Mouse (Mus musculus): ENCODE results near the gene Lrig1.

Gene Lrig1

DNA sequence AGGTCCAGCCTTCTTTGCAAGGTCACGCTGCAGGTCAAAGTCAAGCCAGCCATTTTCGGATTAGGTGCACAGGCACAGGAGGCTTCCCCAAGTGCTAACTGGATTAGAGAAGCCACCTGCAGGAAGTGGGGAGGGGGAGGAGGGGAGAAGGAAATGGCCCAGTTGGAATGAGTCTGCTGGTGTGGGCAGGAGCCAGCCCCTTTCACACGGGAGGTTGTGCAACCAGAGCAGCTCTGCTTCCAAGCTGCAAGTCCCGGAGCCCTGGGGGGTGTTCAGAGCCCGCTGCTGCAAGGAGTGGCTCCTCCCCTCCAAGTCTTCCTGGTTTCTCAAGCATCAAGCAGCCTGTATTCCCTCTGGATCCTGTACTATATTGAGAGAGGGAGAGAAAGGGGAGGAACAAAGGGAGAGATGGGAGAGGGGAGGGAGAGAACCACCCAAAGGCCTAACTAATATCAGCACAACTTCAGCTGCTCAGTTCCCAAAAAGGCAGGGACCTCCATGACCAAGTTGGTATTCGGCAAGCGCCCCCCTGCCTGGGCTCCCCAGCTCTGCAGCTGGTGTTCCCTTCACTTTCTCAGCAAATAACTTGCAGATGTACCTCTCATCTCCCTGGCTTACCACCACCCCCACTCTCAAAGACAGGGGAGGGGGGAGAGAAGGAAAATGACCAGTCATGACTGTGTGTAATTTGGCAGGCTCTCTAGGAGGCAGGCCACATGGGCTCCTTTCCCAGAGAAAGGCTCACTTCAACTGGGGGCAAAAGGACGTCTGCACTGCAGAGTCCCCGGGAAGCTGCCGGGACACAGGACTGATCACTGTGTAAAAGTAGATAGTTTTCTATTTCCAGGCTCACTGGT lies 52.2 kb downstream of the Lrig1 start:
- DNase-seq (ENCODE audit: low spot score in 2 of 2), result peak in 1 of 2 experiments; percentile 41

- no peak for DNase-seq (ENCODE audit: low spot score in 2 of 2)
Measured at GRCm38 (mm10) chr6:94646902-94647301, 53.1 kb downstream of the Lrig1 start.

DNA sequence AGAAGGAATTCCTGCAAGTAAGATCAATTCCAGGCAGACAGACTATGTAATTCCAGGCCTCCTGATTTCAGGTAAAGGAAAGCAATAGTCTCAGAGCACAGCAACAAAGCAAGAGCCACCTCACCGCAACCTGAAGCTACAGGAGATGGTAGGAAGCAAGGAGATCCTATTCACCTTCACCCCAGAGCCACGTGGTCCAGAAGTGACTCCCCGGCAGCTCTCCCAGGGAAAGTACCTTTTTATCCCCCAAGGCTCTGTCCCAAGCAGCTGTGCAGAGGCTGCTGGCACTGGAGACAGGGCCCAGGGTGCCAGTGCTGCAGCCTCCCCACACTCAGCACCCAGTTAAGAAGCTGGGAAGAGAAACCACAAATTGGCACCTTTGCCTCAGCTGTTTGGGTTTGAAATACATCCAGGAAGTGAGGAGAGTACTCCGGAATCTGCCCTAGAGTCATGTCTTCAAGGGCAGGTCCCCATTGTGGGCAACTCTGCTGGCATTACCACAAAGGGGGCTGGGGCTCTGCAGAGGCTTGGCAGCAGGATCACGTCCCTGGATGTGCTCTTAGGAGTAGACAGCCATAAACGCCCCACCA lies 53.6 kb downstream of the Lrig1 start:
- no peak for DNase-seq (ENCODE audit: low spot score in 2 of 2)

GRCm38 (mm10) chr6:94645723-94646122 lies 54.2 kb downstream of the Lrig1 start:
- no peak for DNase-seq (ENCODE audit: low spot score in 2 of 2)

DNA sequence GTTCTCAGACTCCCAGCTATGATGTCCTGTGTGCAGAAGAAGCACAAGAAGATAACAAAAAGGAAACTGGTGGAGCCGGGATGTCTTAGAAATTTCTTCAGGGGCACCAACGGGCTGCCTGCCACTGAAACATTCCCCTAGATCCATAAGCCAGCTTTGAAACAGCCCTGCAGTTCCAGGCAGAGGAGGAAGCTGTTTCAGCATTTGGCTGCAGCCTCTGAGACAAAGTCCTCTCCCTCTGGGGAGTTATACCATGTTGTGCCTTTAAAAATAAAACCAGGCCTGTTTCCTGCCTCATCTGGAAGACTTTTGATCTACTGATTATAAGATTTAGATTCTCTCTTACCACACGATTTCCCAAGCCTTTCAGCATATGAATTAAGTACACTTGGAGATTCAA lies 55.3 kb downstream of the Lrig1 start:
- no peak for DNase-seq (ENCODE audit: low spot score in 2 of 2)

- no peak for DNase-seq (ENCODE audit: low spot score in 2 of 2)
Measured at GRCm38 (mm10) chr6:94643989-94644388, 56.0 kb downstream of the Lrig1 start.

DNA sequence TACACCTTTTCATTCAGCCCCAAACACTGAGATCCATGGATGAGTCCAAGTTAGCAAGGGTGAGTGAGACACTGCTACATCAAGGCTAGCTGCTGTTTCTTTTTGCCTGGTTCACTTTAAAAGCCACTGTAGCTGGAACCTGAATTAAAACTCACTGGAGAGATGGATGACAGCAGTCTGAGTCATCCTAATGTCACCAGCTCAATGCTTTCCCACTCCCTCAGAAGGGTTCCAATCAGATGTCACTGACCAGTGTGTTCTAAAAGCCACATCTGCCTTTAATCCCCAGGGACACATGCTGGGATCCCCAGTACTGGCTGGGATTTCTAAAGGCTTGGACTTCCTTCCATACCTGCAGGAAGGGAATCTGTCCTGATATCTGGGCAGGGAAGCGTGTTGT lies 57.9 kb downstream of the Lrig1 start:
- DNase-seq (ENCODE audit: low spot score in 2 of 2), result no peak

DNA sequence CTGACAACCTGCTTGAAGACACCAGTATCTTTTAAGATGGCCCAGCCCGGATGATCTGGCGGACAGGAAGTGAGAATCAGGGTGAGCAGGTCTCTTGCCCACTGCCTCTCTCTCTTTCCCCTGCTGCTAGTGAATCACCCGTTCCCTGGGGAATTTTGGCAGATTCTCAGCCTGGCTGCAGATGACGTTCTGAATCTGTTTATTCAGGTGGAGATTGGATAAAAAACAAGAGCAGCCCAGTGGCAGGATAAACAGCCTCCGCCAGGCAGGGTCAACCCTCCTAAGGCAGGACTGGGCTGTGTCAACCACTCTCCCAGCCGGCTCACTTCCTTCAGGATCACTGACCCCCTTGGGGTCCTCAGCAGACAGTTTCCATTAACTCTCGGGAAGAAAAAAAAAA lies 59.7 kb downstream of the Lrig1 start:
- DNase-seq (ENCODE audit: low spot score in 2 of 2), result no peak

GRCm38 (mm10) chr6:94637024-94637434 lies 62.9 kb downstream of the Lrig1 start:
- DNase-seq (ENCODE audit: low spot score in 2 of 2), result no peak

DNA sequence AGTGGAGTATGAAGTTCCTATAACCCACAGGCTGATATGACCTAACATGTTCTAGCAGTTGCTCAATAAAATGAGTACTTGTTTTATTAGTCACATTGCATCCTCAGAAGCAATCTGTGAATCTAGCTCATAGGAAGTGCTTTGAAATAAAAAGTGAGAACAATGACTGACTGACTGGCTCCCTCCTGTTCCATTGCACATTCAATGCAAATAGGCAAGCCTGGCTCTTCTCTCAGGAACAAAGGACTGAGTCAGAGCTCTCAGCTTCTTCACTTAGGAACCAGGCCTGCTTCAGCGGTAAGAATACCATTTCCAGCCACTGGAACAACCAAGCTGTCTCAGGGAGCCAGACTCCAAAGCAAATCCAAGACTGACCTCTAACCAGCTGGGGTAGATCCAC lies 64.6 kb downstream of the Lrig1 start:
- DNase-seq (ENCODE audit: low spot score in 2 of 2), result no peak

DNA sequence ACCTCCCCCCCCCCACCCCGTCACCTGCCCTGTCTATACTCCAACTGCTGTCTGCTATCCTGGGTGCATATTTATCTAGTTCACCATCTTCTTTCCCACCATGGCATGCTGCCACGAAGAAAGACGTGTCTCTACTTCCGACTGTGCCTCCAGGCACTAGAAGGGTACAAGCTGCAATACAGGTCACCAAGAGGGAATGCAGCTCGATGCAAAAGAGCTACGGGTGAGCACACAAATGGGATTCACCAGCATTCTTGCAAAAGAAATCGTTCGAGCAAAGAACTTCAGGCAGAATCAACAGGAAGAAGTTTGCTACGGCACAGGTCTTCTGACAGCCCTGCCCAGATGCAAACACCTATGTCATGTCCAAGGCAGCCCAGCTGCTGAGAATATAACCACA lies 65.2 kb downstream of the Lrig1 start:
- no peak for DNase-seq (ENCODE audit: low spot score in 2 of 2)

- no peak for DNase-seq (ENCODE audit: low spot score in 2 of 2)
Measured at GRCm38 (mm10) chr6:94634274-94634673, 65.7 kb downstream of the Lrig1 start.

DNA sequence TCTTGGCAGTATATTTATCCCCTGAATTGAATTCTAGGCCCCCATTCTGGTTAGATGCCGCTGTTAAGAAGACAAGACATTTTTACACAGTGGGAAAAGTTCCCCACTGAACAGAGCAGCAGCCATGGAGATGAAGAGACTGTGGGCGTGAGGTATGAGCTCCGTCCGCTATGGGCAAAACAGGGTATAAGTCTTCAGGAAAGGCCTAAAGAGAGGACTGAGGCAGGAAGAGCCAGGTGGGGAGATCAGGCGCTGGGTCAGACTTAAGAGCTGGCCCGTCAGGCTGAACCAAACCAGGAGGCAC lies 68.2 kb downstream of the Lrig1 start:
- DNase-seq (ENCODE audit: low spot score in 2 of 2), result no peak

DNA sequence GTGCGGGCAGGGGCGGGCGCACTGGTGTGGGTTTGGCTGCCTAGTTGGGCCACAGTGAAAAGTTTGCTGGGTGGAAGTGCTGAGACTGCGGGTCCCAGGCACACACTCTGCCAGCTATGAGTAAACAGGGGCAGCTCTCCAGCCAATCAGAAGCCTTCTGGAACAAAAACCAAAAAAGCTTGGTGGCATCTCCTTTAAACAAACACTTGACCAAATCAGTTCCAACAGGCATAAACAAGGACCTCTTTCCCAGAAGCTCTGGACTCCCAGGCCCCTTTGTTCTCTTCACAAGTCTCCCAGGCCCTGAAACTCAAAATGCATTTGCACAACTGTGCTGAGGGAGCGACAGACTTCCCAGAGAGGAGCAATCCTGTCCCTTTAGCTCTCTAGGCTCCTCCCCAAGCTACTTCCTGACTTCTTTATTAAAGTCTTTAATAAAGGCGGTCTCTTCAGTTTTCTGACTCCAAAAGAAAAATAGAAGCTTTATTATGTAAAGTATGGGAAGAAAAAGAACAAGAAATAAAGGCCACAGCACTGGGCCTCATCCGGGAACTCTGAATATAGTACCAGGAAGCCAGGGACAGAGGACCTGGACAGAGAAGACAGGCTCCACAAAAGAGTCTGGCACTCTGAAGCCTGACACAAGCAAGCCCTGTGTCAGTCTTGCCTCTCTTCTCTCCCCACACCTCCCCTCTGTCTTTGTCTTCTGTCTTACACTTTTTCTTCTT lies 68.7 kb downstream of the Lrig1 start:
- DNase-seq (ENCODE audit: low spot score in 2 of 2), result no peak

- DNase-seq (ENCODE audit: low spot score in 2 of 2), result no peak
Measured at GRCm38 (mm10) chr6:94628787-94629186, 71.2 kb downstream of the Lrig1 start.

- DNase-seq (ENCODE audit: low spot score in 2 of 2), result no peak
Measured at GRCm38 (mm10) chr6:94627714-94628595, 72.0 kb downstream of the Lrig1 start.

- DNase-seq (ENCODE audit: low spot score in 2 of 2), result no peak
Measured at GRCm38 (mm10) chr6:94626807-94627206, 73.2 kb downstream of the Lrig1 start.

DNA sequence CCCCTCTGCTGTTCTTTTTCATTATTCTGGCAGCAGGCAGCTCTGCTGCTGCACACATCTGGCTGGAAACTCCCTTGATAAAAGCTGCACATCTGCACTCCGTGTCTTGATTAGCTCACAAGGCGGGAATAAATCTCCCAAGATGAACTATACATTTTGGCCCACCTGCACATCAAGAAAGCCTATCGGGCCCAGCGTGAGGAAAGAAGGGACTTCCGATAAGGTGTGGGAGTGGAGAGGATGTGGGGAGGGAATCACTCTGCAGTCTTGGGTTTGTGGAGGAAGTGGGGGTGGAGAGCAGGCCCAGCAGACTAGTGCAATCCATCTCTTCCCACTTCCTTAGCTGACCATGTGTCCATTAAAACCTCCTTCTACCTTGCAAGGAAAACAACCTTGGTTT lies 74.1 kb downstream of the Lrig1 start:
- DNase-seq (ENCODE audit: low spot score in 2 of 2), result no peak

DNA sequence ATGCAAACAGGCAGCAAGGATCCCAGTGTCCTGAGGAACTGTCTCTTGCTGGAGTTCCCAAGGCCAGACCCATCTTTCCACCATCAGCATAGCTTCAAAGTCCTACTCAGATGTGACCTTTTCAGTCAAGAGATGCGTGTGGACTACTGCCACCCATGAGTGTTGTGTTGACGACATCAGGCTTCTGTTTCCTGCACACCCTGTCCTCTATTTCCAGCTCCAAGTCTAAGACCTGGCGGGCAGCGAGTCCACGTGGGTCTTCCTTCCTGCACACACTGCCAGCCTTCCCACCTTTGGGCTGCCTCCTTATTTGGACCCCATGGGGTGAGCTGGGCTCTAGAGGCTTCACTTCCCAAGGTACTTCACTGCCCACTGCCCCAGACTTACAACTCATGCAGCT lies 75.4 kb downstream of the Lrig1 start:
- no peak for DNase-seq (ENCODE audit: low spot score in 2 of 2)

DNA sequence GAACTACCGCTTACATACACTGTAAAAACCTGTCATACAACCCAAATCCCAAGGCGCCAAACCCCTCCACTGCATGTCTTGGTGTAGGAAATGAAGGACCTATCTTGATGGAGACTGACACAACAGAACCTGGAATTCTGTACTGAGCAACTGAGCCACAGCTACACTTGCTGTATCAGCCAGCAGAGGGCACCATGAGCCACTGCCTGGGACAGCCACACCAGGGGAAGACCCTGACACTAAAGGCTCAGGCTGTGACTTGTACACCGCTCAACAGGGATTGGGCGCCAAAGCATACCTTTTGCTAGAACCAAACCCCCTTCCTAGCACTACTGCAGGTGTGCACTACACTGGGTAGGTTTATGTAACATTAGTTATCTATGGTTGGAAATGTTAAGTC lies 77.0 kb downstream of the Lrig1 start:
- DNase-seq (ENCODE audit: low spot score in 2 of 2), result peak in 1 of 2 experiments; percentile 35

- DNase-seq (ENCODE audit: low spot score in 2 of 2), result peak in 1 of 2 experiments; percentile 8
Measured at GRCm38 (mm10) chr6:94620801-94621301, 79.1 kb downstream of the Lrig1 start.

- DNase-seq (ENCODE audit: low spot score in 2 of 2), result no peak
Measured at GRCm38 (mm10) chr6:94620287-94620686, 79.7 kb downstream of the Lrig1 start.

All from urinary bladder, adult 18-20 months (tissue).